Mouse (Mus musculus) lung, embryonic 16.5 days (tissue): ENCODE data around the gene Camta1. TPM values are rescaled to one million over a fixed set of nuclear protein-coding genes. Genes with fewer than 3 reads are reported as not detected.
A peak's percentile ranks its signal among the peaks of the same experiment; 100 is the strongest.

Experiments used
- ATAC-seq: fragments of 200-750 bp; cut with Nextera tagmentation; 2 replicates; pipeline ENCODE4 v1.8.0; 2017; ENCODE audit warnings: low read depth, mild to moderate bottlenecking, moderate library complexity
- H3K27ac ChIP-seq: fragments of 300-500 bp; sonication (generic); 2 replicates; pipeline ENCODE4 v1.5.1; 2014; ENCODE audit warnings: mild to moderate bottlenecking, control low read depth, low read length
- H3K27me3 ChIP-seq: fragments of 300-500 bp; sonication (generic); 2 replicates; pipeline ENCODE4 v1.6.1; 2014; ENCODE audit warnings: low read depth, low read length, mixed read lengths; ENCODE audit not compliant: control insufficient read depth, insufficient read depth
- H3K36me3 ChIP-seq: fragments of 300-500 bp; sonication (generic); 2 replicates; pipeline ENCODE4 v1.6.1; 2014; ENCODE audit warnings: low read length; ENCODE audit not compliant: control insufficient read depth, insufficient read depth
- H3K4me1 ChIP-seq: fragments of 300-500 bp; sonication (generic); replicated peaks from 2 replicates; pipeline ENCODE4 v1.6.1; 2014; ENCODE audit warnings: low read length, mixed read lengths; ENCODE audit not compliant: control insufficient read depth, insufficient read depth
- H3K4me2 ChIP-seq: fragments of 300-500 bp; sonication (generic); 2 replicates; pipeline ENCODE4 v1.6.1; 2014; ENCODE audit warnings: low read depth, low read length, control low read depth
- H3K4me3 ChIP-seq: fragments of 300-500 bp; sonication (generic); 2 replicates; pipeline ENCODE4 v1.5.1; 2014; ENCODE audit warnings: mild to moderate bottlenecking, low read length, control low read depth
- H3K9ac ChIP-seq: fragments of 300-500 bp; sonication (generic); 2 replicates; pipeline ENCODE4 v1.6.1; 2014; ENCODE audit warnings: low read length, control low read depth
- H3K9me3 ChIP-seq: fragments of 300-500 bp; sonication (generic); 2 replicates; pipeline ENCODE4 v1.6.1; 2016; ENCODE audit warnings: low read length; ENCODE audit not compliant: control insufficient read depth
- WGBS: fragments of 180-500 bp; shearing (Covaris S2); extraction: QIAGEN DNeasy Blood & Tissue Kit; methylation state at CpG from one replicate; pipeline ENCODE4 v1.1.7; 2014; 5-methylcytosine and 5-hydroxymethylcytosine counted together
- polyA plus RNA-seq: library from polyadenylated mRNA; unstranded; fragments of >200 nt; fragmentation: Nextera tagmentation; extraction: Ambion mirVana; gene quantifications from 2 replicates; pipeline ENCODE4 v1.2.1, GENCODE M21; 2015

The Camta1 gene
- polyA plus RNA-seq, 1 experiment from 2014 or later = 89.4 TPM

DNA sequence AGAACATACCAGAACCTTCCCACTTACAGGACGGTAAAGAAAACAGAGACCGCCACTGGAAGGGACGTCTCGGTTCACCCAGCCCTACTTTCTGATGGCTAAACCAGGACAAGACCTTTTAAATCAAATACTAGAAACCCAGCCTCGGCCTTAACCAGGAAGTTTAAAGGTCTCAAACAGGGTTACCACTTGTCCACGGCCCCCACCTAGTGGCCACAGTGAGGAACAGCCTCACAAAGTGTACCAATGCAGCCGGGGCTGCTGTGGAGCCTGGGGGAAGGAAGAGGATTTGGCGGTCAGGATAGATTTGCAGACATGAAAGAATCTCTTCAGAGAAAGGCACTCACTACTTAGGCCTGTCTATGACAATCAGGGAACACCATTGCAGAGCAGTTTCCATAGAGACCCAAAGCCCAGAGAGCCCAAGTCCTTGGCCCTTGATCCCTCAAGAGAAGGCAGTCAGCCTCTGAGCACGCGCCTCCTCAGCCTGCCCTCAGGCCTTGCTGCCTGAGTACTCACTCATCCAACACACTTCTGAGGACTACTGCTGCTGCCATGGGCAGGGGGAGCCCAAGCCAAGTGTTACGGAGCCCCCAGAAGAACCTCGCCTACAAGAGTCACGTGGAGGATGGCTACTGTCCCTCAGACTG, 962.8 kb downstream of the Camta1 start:
- Histone ChIP-seq H3K4me1 (peaks cover 3% of the 10 kb centered on the region; the same call in 1 of the 2 replicates), H3K4me2 (no peak overlapping the region), H3K9me3 (no peaks in the 10 kb centered on the region), H3K4me3 (no peak overlapping the region), H3K27me3 (no peaks in the 10 kb centered on the region), H3K9ac (no peak overlapping the region), H3K36me3 (peaks cover 45% of the 10 kb centered on the region), H3K27ac (no peak overlapping the region)
- WGBS = 49% methylated on average over 13 of the region's 13 CpGs
- peak; percentile 73 for ATAC-seq

DNA sequence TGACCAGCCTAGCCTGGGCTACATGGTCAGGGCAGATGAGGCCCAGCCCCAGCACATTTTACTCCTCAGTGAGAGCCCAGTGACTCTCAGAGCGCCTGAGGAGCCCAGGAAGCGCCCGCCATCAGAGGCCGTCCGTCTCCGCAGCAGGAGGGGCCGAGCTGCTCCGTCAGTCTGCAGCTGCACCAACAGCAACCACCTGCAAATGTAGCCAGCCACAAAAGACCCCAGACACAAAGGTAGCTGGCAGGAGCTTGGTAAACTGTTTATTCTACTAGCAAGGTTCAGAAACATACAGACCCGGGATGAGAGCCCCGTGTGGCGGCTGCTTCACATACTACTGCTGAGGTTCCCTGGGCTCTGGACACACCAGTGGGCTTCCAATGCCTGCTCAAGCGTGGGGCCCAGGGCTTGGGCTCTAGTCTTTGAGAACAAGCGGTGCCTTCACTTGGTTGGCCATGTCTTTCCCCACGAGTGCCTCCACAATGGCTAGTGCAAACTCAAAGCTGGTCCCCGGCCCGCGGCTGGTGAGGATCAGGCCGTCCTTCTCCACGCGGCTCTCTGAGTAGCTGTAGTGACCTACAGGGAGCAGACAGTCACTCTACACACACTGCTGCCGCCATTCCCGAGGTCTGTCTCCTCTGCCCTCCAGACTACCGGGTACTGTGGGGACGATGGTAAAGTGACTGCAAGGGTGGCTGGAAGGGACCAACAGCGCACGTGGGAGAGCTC, 964.6 kb downstream of the Camta1 start:
- H3K27me3 ChIP-seq = no peaks in the 10 kb centered on the region
- no peaks in the 10 kb centered on the region for H3K9me3 ChIP-seq
- H3K4me2 ChIP-seq = no peak overlapping the region
- no peak overlapping the region for H3K4me3 ChIP-seq
- ATAC-seq = no peak
- peaks cover 3% of the 10 kb centered on the region; the same call in 1 of the 2 replicates for H3K4me1 ChIP-seq
- no peak overlapping the region for H3K27ac ChIP-seq
- H3K36me3 ChIP-seq = peaks cover 30% of the 10 kb centered on the region
- H3K9ac ChIP-seq = no peak overlapping the region
- WGBS = 90% methylated on average over 26 of the region's 26 CpGs

DNA sequence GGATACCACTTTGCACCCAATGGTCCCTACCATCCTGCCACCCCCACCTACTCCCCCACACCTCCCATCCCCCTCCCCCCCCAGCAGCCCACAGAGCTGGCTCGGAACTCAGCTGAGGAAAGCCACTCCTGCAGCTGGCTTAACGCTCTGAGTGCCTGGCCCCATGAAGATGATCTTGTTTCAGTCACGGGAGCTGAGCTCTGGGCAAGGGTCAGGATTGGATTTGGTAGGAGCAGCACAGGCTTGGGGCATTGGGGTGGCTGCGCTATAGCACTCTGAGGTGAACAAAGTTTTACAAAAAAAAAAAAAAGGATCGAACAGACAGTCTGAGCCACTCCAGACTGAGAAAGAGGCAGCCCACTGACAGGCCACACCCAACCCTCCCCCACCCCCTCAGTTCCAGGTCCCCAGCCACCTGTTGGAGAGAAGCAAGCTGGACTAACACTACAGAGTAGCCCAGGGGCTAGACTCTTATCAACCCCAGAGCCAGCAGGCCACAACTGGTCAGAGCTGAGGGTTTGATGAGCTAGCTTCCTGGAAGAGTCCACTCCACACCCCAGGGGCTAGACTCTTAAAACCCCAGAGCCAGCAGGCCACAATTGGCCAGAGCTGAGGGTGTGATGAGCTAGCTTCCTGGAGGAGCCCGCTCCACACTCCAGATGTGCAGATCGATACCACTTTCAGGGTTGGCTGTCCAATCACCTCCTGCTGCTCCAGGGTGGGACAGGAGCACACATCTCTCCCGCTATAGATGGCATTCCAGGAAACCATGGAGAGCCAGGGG, 966.8 kb downstream of the Camta1 start:
- Histone ChIP-seq H3K4me3 (no peak overlapping the region), H3K4me1 (peaks cover 9% of the 10 kb centered on the region), H3K9me3 (no peaks in the 10 kb centered on the region), H3K9ac (no peak overlapping the region), H3K4me2 (no peak overlapping the region), H3K36me3 (peaks cover 20% of the 10 kb centered on the region), H3K27me3 (no peaks in the 10 kb centered on the region), H3K27ac (no peak overlapping the region)
- WGBS = 61% methylated on average over 8 of the region's 8 CpGs
- ATAC-seq = no peak

DNA sequence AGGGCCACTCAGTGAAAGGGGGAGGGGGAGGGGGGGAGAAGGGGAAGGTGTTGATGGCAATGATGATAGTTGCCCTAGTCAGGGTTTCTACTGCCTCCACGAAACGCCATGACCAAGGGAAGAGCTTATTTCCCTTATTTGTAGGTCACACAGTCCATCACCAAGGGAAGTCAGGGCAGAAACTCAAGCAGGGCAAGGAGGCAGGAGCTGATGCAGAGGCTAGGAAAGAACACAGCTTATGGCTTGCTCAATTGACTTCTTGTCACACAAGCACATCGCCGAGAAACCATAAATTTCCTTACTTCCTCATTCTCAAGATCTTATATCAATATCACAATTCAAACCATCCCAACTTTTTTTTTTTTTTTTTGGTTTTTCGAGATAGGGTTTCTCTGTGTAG, 970.4 kb downstream of the Camta1 start:
- Histone ChIP-seq H3K4me3 (no peak overlapping the region), H3K27ac (no peak overlapping the region), H3K4me2 (no peak overlapping the region), H3K9ac (no peak overlapping the region), H3K27me3 (no peaks in the 10 kb centered on the region), H3K36me3 (0 out of 2 replicates have a peak, but pooled peaks cover under 1% of the 10 kb centered on the region), H3K9me3 (no peaks in the 10 kb centered on the region), H3K4me1 (peaks cover 20% of the 10 kb centered on the region)
- 49% methylated on average over 5 of the region's 5 CpGs for WGBS
- ATAC-seq = no peak

DNA sequence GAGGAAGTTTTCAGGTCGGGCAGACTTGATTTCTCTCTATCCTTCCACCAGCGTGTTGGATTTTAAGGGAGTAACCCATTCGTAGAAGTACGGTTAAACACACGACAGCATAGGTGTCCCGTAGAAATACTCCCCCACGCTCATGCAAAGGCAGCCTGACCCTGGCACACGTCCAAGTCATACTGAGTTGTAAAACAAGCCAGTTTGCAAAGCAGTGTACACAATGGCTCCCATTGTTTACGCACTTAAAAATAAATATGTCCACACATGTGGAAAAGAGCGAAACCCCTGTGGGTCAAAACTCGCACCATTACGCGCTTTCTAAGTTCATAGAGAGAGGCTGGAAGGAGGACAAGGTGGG, 971.7 kb downstream of the Camta1 start:
- peaks cover 20% of the 10 kb centered on the region for H3K4me1 ChIP-seq
- peak; percentile 37 for ATAC-seq
- H3K4me3 ChIP-seq = peak overlapping the region; percentile 20
- no peaks in the 10 kb centered on the region for H3K9me3 ChIP-seq
- peak overlapping the region; percentile 47 for H3K4me2 ChIP-seq
- H3K9ac ChIP-seq = no peak overlapping the region
- no peaks in the 10 kb centered on the region for H3K27me3 ChIP-seq
- H3K36me3 ChIP-seq = no peaks in the 10 kb centered on the region
- H3K27ac ChIP-seq = no peak overlapping the region
- WGBS = 14% methylated on average over 13 of the region's 13 CpGs

DNA sequence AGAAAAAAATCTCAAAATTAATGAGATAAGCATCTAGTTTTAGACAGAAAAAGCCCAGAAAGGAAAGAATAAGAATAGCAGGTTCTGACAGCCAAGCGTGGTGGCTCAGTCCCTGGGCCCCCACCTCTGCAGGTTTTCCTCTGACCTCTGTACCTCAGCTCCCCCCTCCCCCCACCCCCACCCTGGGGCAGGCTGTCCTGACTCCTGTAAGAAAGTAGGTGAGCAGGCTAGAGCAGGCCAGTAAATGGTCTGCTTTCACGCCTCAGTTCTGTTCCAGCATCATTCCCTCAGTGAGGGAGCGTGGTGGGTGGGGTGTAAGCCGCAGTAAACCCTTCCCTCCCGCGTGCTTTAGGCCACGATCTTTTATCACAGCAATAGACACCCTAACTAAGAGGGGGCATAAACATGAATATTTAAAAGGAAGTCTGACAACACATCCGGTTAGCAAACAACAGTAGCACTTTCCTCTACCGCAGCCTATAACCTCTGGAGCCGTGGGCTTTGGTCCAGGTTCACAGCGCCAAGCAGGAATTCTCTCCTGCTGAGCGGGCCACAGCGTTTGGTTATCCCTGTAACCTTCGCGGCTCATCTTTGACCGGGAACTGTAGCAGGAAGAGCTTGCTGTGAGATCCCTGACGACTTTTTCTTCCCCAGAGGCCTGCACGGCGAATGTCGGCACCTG, 972.3 kb downstream of the Camta1 start:
- H3K27me3 ChIP-seq = no peaks in the 10 kb centered on the region
- no peaks in the 10 kb centered on the region for H3K9me3 ChIP-seq
- peaks cover 20% of the 10 kb centered on the region for H3K4me1 ChIP-seq
- ATAC-seq = peak; percentile 38; the same call in 1 of the 2 replicates
- peak overlapping the region; percentile 20 for H3K4me3 ChIP-seq
- H3K9ac ChIP-seq = no peak overlapping the region
- peak overlapping the region; percentile 47 for H3K4me2 ChIP-seq
- WGBS = 27% methylated on average over 20 of the region's 20 CpGs
- no peak overlapping the region for H3K27ac ChIP-seq
- H3K36me3 ChIP-seq = no peaks in the 10 kb centered on the region

DNA sequence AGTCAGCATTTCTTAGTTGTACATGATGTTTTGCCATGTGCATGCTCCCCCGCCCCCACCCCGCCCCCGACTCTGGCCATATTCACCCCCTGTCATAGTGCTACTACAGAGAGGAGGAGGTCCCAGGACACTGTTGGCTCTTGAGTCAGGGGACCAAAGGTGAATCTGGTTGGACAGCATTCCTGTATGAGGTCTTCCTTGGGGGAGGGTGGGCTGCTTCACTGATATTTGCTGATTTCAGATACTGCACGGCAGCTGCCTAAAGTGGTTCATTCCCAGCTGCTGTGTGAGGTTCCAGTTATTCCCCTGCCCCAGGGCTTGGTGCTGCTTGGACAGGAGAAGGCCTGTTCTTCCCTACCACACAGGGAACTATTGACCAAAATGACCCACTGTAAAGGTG, 973.2 kb downstream of the Camta1 start:
- H3K27me3 ChIP-seq = no peaks in the 10 kb centered on the region
- WGBS = 59% methylated on average over 4 of the region's 4 CpGs
- H3K4me2 ChIP-seq = no peak overlapping the region
- H3K9ac ChIP-seq = no peak overlapping the region
- no peaks in the 10 kb centered on the region for H3K36me3 ChIP-seq
- H3K27ac ChIP-seq = no peak overlapping the region
- no peaks in the 10 kb centered on the region for H3K9me3 ChIP-seq
- H3K4me1 ChIP-seq = peaks cover 20% of the 10 kb centered on the region
- no peak overlapping the region for H3K4me3 ChIP-seq
- ATAC-seq = no peak

DNA sequence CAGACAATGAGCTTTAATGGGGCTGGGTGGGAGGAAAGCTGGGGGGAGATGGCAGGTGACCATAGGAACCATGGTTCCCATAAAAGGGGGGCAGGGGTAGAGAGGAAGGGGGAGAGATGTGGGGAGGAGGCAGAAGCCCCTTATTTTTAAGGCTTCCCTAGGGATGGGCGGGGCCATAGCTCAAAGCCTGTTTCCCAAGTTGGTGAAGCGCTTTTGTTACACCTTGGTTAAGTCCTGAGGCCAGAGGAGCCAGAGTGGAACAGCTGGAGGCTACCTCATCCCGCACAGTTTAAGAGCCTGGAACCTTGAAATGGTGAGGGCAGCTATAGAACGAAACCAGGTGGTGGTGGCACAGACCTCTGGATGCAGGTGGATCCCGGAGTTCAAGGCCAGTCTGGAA, 973.8 kb downstream of the Camta1 start:
- no peak overlapping the region for H3K4me2 ChIP-seq
- no peak overlapping the region for H3K4me3 ChIP-seq
- H3K4me1 ChIP-seq = peaks cover 20% of the 10 kb centered on the region
- ATAC-seq = no peak
- no peaks in the 10 kb centered on the region for H3K36me3 ChIP-seq
- H3K9me3 ChIP-seq = no peaks in the 10 kb centered on the region
- H3K27ac ChIP-seq = no peak overlapping the region
- no peak overlapping the region for H3K9ac ChIP-seq
- H3K27me3 ChIP-seq = no peaks in the 10 kb centered on the region
- WGBS = 65% methylated on average over 5 of the region's 5 CpGs

DNA sequence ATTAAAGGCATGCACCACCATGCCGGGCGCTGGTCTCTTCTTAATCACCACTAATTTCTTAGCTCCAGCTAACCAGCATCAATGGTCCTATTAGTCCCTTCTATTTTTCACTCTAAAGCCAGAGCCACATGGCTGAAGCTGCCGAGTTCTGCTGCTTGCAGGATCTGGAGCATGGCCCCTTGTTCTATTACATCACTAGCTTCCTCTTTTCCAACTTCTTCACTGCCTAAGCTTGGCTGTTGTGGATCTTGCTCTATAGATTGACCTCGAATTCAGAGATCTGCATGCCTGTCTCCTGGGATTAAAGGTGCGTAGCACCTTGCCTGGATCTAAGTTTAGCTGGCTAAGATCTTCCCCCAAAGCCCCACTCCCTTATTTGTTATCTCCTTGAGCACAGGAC, 979.0 kb downstream of the Camta1 start:
- no peaks in the 10 kb centered on the region for H3K4me1 ChIP-seq
- H3K27ac ChIP-seq = no peak overlapping the region
- WGBS = 80% methylated on average over 5 of the region's 5 CpGs
- ATAC-seq = no peak
- H3K9me3 ChIP-seq = peaks cover 25% of the 10 kb centered on the region
- no peak overlapping the region for H3K4me3 ChIP-seq
- no peak overlapping the region for H3K4me2 ChIP-seq
- no peaks in the 10 kb centered on the region for H3K27me3 ChIP-seq
- H3K36me3 ChIP-seq = no peaks in the 10 kb centered on the region
- H3K9ac ChIP-seq = no peak overlapping the region
